Mouse (Mus musculus) spleen, postnatal 10 days (tissue): ENCODE measurements around the gene Cyp2w1.

ENCODE experiments used
- DNase-seq, 2 experiments: peaks; one replicate each; pipeline ENCODE4 v3.0.0; 2021 to 2022; ENCODE audit warnings: low spot score in 2 of 2

Gene Cyp2w1

GRCm38 (mm10) chr5:139364911-139365571, 12.6 kb downstream of the Cyp2w1 start:
- no peak for DNase-seq

DNA sequence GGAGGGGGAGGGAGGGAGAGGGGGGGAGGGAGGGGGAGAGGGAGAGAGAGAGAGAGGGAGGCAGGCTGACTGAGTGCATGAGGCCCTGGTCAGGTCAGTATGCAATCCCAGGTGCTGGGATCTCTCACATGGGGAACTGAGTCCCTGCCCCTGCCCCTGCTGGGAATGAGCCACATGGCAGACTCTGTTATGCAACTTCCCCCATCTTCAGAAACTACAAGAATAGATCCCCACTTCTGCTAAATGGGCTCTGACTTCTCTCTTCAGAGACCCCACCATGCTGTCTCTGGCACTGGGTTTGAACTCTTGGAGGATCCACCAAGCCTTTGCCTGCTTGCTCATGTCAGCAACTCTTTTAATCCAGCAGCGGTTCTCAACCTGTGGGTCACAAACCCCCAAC, 13.4 kb downstream of the Cyp2w1 start:
- peak in 1 of 2 experiments; percentile 41 for DNase-seq

- no peak for DNase-seq
Measured at GRCm38 (mm10) chr5:139366484-139366883, 14.1 kb downstream of the Cyp2w1 start.

GRCm38 (mm10) chr5:139367884-139368458, 15.6 kb downstream of the Cyp2w1 start:
- peak in 1 of 2 experiments; percentile 78 for DNase-seq

DNA sequence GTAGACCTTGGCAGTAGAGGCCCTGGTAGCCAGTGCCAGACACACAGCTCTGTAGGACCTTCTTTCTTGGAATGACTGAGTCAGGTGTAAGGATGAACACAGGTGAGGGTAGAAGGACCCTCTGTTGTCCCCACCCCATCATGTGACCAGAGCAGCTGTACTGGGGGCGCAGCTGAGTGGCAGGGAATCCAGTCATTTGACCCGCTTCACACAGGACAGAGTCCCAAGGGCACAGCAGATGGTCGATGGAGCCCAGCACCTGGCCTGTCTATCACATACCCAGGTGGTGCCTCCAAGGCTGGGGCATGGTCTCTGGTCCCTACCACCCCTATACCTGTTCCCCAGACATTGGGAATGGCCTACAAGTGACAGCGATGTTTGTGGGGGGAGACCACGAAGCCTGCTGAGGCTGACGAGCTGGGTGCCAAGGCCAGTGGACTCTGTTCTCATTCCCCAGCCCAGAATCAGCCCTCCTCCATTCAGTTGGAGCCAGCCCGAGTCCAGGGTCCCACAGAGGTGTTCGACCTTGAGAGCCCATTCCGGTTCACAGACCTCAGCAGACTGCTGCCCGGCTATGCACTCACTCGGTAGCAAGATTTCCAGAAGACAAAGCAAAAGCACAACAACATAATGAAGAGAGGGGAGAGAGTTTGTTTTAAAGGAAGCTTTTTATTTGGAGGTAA, 16.4 kb downstream of the Cyp2w1 start:
- no peak for DNase-seq

DNA sequence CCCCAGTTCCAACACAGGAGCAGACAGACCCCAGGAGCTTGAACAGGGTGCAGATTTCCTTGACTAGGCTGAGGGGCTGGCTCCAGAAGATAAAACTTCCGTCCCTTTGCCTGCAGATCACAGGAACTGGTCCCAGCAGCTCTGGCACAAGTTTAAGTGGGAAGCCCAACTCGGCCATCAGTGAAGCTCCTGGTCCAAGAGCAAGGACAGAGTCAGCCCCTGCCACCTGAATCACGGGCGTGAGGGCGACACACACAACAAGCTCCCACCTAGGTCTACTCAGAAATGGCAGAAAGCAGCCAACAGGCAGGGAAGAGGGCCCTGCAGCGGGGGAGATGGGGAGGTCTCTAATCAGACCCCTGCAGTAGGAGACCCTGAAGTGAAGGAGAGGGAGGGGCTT, 17.9 kb downstream of the Cyp2w1 start:
- DNase-seq, result no peak

- no peak for DNase-seq
Measured at GRCm38 (mm10) chr5:139371118-139371517, 18.7 kb downstream of the Cyp2w1 start.

DNA sequence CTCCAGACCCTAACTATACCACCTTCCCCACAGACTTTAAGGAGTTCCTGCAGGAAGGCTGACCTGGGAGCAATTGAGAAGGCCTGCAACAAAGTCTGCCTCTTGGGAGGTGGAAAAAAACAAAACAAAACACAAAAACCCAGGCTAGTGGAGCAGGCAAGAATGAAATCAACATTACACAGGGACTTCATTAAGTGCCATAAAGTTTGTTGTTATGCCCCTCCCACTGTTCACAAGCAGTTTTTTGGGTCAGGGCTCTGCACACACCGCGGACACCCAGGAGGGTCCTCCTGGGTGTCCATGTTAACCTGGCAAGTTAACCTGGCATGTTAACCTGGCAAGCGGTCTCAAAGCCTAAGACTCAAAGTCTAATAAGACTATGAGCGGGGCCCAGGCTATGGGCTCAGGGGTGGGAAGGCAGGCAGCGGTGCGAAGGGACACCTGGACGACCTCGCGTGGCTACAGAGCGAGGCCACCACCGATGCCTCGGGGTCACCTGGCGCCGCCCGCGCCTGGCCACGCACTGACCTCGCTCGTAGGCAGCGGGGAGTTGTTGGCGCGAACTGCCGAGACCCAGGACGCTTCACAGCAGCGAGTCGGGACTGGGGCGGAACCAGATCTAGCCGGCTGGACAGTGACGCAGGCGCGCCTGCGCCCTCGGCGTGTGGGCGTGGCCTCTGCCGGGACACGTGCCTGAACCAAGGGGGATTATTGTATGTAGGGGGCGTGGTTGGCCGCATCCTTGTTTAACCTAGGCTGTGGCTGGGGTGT, 19.4 kb downstream of the Cyp2w1 start:
- DNase-seq, result peak; percentile 87 to 95

- no peak for DNase-seq
Measured at GRCm38 (mm10) chr5:139373126-139373525, 20.7 kb downstream of the Cyp2w1 start.

DNA sequence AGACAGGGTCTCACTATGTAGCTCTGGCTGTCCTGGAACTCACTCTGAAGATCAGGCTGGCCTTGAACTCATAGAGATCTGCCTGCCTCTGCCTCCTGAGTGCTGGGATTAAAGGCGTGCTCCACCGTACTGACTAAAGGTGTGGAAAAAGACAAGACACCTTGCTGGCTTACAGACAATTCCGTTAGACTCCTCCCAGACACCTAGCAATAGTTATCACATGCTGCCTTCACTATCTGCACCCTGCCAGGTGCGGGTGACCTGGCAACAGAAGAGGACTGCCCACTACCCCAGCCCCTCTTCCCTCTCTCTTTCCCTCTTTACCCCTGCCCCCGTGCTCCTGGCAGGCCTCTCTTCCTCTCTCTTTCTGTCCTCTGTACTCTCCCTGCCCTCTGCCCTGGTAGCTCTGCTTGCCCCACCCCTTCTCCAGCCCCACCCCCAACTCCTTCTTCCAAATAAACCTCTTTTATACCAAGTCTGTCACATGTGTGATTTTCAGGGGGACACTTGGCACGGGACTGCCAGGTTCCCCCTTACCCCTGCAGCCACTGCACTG, 21.6 kb downstream of the Cyp2w1 start:
- no peak for DNase-seq

DNA sequence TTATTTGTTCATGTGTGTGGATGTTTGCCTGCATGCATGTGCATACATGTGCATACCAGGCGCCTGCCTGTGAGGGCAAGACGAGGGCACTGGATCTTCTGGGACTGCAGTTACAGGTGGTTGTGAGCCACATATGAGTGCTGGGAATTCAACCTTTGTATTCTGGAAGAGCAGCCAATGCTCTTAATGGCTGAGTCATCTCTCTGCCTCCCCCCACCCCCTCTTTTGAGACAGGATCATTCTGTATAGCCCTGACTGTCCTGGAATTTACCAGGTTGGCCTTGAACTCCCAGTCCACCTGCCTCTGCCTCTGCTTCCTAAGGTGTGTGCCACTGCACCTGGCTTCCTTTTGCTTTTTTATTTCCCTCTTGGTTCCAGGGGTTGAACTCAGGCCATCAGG, 22.4 kb downstream of the Cyp2w1 start:
- no peak for DNase-seq

GRCm38 (mm10) chr5:139377468-139378270, 25.3 kb downstream of the Cyp2w1 start, which contains the start of gene Gpr146:
Gene Gpr146, plus strand, starts transcription at chr5:139377697.
- DNase-seq, result peak; percentile 62 to 75

GRCm38 (mm10) chr5:139378271-139378556, 25.8 kb downstream of the Cyp2w1 start:
- DNase-seq, result no peak

GRCm38 (mm10) chr5:139378986-139379629, 26.7 kb downstream of the Cyp2w1 start:
- DNase-seq, result peak; percentile 58 to 64

GRCm38 (mm10) chr5:139379771-139380384, 27.5 kb downstream of the Cyp2w1 start:
- peak; percentile 26 to 45 for DNase-seq

- DNase-seq, result peak; percentile 91 to 96
Measured at GRCm38 (mm10) chr5:139380385-139381248, 28.2 kb downstream of the Cyp2w1 start.

- DNase-seq, result peak; percentile 56 to 77
Measured at GRCm38 (mm10) chr5:139381586-139382513, 29.4 kb downstream of the Cyp2w1 start.

DNA sequence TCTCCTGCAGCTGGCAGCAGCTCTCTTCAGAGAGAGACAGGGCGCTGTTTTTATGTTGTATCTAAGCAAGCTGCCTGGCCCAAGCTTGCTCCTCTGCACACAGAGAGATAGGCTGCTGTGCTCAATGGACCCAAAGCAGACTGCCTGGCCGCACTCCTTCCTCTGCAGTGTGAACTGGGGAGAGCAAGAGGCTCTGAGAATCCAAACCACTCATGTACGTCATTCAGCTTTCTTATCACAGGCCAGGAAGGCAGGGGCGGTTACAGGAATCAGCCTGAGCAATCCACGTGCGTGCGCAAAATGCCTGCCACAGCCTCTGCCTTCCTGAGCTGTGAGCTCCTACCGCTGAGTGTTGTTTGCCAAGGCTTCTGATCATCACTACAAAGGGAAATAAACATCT, 30.3 kb downstream of the Cyp2w1 start:
- DNase-seq, result peak; percentile 68 to 80
